Mouse (Mus musculus) thymus, postnatal 25 days (tissue): ENCODE measurements around the gene Gucy1a1.
A peak's percentile ranks its signal among the peaks of the same experiment; 100 is the strongest.

Experiments used
- DNase-seq: peaks from one replicate; pipeline ENCODE4 v3.0.0; 2022

The Gucy1a1 gene

DNA sequence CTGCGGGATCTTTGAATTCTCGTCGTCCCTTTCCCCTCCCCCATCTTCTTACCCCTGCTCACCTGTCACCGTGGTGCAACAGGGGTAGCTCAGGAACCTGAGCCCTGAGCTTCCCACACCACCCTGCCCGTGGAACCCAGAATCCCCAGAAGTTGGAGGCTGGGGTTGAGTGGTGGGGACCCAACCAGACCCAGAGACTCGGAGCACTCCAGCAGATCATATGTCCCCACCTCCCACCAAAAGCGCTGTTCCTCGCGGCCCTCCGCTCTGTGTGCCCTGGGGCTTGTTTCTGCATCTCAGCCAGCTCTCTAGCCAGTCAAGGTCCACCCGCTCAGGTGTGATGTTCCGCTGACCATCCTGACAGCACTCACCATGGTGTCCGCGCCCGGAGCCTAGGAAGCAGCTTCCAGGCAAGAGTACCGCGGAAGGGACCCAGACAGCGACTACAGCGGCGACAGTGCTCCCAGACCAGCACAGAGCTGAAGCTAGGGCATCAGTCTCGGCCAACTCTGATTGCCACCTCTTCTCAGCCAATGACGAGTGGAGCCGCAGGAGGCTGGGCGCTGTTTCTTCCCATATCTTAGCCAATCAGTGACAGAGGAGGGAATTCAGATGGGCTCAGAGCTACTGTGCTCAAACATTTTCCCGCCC lies 71.3 kb downstream of the Gucy1a1 start, which contains the start of gene Gucy1b1:
Gene Gucy1b1 (minus strand): TSS at position 489 of the 651 bp plus-strand sequence.
- DNase-seq: peak; percentile 68

DNA sequence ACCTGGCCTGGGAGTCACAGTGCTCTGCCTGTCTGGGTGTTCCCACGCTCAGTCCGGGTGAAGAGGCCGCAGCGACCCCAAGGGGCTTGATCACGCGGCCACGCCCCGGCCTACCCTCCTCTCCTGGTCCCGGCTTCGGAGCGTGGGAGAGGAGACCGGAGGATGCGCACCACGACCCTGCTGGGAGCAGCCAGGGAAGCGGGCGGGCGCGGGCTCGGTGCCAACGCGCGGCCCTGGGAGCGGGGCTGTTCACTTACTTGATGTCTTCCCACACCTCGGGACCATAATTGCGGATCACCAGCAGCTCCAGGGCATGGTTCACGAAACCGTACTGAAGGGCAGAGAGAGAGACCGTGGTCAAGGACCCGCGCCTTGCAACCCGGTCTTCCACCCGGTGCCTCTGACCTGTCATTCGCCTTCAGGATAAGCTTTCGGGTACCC lies 71.8 kb downstream of the Gucy1a1 start:
- peak; percentile 29 for DNase-seq

DNA sequence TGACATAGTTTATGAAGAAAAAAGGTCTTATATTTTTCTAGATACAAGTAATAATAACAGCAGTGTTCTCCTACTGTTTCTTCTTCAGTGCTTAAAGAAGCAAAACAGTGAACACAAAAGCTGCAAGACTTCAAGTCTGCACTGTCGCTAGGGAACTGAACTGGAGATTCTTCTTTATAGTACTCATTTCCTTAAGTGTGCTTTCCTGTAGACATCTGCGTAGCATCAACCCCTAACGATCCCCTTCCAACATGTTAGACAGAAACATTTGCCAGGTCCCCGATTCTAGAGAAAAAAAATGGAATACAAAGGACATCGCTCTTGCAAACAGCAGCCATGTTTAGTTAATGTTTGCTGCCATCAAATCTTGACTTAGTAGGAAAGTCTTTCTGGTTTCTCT lies 77.8 kb downstream of the Gucy1a1 start:
- no peak for DNase-seq

DNA sequence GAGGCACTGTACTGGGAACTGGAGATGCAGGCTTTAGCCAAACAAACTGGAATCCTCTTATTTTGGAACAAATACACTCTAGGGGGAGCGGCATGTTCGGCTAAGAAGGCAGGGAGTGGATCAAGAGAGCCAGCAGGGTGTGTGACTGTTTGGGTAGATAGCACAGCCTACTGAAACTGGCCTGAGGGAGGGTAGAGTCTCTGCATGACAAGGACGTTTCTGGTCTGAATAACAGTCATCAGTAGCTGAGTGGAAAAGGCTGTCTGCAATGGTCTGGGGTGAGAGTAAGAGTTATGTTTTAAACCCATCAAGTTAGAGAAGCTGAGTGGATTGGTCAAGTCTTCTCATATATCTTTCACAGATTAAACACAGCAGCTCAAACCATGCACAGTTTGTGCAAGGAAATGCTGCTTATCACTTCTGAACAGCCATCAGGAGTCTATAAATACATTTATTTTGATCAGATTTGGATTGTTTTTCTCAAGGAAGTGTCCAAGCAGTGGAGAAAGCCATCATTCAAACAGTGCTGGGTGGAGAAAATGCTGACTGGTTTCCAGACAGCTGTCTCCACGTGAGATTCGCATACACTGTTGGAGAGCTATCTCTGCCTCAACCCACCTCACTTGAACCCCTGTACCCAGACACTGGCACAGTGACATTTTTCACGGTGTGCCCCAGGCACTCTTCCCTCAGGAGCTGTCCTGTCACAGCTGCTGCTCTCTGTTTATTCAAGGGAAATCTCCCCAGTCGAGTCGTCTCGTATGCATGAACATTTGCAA lies 84.0 kb downstream of the Gucy1a1 start:
- no peak for DNase-seq

DNA sequence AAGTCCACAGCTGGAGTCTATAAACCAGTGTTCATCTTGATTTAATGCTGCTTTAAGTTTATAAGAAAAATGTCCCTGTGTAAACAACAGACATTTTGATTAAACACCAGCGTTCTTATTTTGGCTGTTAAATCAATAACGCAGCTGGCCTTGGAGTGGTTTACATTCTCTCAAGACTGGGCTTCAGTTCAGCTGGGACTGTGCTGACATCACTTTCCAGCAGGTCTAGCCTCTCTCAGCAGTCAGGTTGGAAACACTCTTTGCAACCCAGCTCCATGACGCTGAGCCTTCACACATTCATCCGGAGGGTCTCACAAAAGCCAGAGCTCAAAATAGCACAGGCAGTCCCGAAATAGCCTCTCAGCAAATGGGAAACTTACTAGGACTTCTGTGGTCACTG lies 88.4 kb downstream of the Gucy1a1 start:
- DNase-seq: no peak

DNA sequence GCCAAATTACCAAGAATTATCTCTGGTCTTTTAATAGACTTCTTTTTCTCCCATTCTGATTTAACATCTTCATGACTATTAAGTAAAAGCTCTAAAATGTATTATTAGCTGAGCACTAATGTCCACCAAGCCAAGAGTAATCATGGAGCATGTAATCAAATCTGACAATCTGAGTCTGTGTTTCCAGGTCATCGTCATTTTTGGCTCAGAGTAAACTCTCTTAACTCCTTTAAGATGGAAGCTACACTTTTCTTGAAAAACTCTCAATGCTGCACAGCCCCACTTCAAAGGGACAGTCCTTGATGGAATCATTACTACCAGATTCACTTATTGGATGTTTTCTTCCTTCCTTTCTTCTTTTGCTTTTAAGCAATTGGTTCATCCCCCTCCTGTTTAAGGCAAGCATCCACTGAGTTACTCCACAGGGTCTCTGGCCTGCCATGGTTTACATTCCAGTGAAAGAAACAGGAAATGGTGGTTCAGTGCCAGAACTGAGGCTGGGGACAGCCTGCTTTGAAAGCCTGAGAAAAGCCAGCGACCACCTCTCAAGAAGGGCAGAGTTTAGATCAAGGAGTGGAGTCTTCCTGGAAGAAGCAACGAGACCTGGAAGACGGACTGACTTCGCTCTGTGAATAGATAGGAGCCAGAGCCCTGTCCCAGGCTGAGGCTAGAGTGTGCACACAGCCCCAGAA lies 91.2 kb downstream of the Gucy1a1 start:
- no peak for DNase-seq

DNA sequence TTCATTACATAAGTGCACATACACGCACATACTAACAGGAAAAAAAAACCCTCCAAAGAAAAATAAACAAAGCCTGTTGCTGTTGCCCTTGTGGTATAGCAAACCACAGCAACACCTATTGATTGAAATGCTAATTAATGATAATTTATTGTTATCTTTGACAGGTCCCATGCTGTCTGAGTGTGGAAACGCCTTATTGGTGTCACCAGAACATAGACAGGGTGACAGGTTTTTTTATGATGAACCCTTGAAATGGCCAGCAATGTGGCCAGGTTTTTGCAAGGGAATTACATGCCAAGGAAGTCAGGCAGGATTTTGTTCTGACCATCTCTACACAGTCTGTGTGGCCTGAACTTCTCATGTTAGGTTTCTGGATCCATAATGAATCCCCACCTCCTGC lies 93.6 kb downstream of the Gucy1a1 start:
- no peak for DNase-seq

DNA sequence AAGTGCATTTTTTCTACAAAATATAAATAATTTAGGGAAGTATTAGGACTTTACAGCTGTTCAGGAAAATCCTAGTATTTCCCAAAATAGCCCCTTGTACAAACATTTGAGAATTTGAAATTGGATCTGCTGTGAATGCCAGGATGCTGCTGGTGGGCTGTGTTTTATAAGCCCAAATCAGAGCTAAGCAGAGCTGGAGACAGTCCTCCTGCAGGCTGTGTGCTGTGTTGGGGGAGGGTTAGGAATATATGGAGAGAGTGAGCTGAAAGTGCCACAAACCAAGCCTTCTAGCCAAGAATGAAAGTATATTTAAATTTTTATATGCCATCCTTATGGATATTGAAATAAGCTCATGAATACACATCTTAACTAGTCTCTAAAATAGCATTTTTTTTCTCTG lies 94.1 kb downstream of the Gucy1a1 start:
- no peak for DNase-seq

DNA sequence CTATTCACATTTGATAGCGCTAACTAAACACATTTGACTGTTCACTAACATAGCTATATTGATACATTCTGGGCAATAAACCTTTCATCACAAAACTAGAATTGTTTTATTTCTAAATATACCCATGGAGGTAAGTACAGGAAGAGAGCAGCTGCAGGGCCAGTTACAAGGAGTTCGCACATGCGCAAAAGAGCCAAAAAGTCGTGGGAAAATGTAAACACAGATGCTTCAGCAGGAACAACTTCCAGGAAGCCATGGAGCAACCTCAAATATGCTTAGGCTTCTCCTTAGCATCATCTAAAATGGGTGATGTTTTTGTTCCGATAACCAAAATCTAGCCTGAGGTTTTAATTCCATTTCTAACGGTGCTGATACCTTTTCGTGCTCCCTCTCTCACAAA lies 96.9 kb downstream of the Gucy1a1 start:
- DNase-seq: no peak

DNA sequence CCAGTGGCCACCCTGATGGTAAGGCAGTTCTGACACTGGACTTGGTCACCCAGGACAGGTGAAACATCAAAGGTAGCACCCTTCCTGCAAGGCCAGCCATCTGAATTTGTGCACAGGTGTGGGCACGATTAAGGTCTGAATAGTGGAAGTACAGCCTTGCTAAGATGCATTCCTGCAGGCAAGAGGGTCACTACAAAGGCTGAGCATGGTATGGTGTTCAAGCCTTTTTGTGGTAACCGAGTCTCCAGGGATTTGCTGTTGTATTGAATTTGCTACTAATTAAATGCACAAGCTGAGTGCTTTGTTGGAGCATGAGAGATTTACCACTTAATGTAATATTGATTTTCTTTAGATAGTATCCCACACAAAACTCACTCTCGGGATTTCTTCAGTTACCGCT lies 97.5 kb downstream of the Gucy1a1 start:
- no peak for DNase-seq

DNA sequence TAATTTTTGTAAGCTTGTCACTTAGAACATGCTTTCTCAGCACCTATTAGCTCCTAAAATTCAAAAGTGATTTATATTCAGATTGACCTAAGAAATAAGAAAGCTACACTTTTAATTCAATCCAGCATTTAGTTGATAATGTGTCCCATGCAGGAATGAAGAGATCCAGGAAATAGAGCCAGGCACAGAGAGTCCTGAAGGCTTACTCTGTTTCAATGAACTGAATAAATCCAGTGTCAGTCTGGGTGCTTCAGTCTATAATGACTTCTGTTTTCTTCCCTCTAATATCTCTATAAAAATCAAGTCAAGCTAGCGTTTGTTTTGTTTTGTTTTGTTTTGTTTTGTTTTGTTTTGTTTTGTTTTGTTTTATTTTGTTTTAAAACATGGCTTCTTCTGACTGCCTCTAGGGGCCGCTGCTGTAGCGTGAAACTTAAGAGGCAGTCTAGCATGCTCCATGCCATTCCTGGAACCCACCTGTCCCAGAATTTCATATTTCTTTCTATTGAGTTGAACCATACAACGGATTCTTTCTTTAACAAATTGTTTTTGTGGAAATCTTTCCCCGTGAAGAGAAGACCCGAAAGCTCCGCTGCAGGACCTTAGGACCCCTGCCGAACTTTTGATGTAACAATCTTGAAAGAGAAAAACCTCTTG lies 98.4 kb downstream of the Gucy1a1 start:
- DNase-seq: peak; percentile 28

DNA sequence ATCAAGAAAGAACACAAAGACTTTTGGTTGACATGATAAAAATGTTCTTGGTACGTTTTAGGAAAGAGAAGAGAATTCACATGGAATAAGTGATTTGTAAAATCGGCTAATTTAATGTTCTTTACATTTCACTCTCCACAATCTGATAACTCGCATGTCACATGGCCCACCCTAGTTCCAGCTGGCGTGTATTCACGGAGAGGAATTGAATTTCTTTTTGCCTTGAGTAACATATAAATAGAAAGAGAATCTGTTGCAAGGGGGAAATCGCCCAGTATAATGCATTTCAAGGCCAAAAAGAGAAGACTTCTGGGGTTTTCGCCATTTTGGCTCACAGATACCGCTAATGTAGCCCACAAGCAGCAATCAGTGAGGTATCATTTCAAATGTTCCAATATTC lies 99.5 kb downstream of the Gucy1a1 start:
- DNase-seq: no peak

DNA sequence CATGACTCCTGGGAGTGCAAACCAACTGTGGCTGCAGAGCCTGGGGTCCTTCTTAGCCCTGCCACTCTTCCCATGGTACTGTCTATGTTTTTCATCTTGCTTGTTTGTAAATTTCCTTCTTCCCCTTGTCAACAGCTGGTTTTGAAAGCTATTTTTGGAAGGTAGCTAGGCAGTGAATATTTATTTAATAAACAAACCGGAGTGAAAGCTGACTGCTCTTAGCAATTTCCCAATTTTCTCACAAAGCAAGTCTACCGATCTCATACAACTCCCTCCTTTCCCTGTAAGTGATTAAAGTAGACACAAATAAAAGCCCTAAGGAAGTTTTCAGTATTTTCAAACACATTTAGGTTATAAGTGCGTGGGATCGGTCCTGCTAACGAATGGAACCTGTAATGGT lies 100.7 kb downstream of the Gucy1a1 start:
- no peak for DNase-seq

DNA sequence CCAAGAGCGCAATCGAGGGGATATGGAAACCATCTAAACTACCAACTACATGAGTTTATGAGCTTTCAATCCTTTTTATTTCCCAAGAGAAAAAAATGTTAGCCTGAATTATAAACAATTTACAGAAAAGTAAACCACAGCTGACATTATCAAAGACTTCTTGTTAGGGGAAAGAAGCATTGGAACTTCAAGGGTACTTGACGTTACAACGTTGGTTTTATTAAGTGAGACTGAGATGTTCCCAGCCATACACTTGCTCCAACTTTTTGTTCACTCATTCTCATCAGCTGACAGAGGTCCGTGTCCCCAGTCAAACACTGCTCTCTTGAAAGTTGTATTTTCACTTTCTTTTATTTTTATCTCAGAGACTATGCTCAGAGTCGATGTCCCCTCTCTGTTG lies 101.9 kb downstream of the Gucy1a1 start:
- no peak for DNase-seq
